Mouse (Mus musculus): ENCODE measurements around the gene Hdc. TPM values are rescaled to one million over a fixed set of nuclear protein-coding genes. Genes with fewer than 3 reads are reported as not detected.

The Hdc gene
- polyA plus RNA-seq, 1 experiment = 22.3 TPM

DNA sequence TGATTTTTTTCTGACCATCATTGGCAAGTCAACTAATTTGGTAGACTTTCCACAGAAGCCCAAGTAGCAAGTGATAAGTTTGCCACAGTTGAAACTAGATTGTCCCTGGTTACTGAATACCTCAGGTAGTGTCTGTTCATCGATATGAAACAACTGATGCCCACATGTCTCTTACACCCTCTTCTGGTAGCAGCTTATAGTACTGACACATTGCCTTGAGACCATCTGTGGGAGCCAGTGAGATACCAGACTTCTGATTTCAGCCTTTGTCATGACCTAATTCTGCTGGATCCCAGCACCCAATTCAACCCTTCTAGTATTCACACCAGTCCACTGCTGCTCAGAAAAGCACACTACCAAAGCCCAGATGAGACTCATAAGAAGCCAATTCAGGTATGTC, 25.7 kb upstream of the Hdc start:
- Histone ChIP-seq H3K36me3 (ENCODE audit: control insufficient read depth, insufficient read depth, low read length) (peaks cover 5% of the 10 kb centered on the region), H3K27me3 (ENCODE audit: control insufficient read depth, insufficient read depth, low read length) (no peaks in the 10 kb centered on the region), H3K4me3 (ENCODE audit: control insufficient read depth, low read depth, low read length) (no peak overlapping the region), H3K27ac (ENCODE audit: control insufficient read depth, insufficient read depth, low read depth, low read length) (no peak overlapping the region), H3K4me1 (ENCODE audit: control insufficient read depth, insufficient read depth, low read length) (no peaks in the 10 kb centered on the region)
- no peak for TF ChIP-seq CTCF (IDR thresholded peaks at IDR 0.05; ENCODE audit: control insufficient read depth, insufficient read depth, insufficient replicate concordance, low read depth, low read length)
- TF ChIP-seq POLR2A (IDR thresholded peaks at IDR 0.05; ENCODE audit: control insufficient read depth, low read depth, low read length) = no peak

- Histone ChIP-seq H3K27me3 (ENCODE audit: control insufficient read depth, insufficient read depth, low read length) (no peaks in the 10 kb centered on the region), H3K4me3 (ENCODE audit: control insufficient read depth, low read depth, low read length) (no peak overlapping the region), H3K36me3 (ENCODE audit: control insufficient read depth, insufficient read depth, low read length) (no peaks in the 10 kb centered on the region; the same call in 1 of the 2 replicates), H3K4me1 (ENCODE audit: control insufficient read depth, insufficient read depth, low read length) (no peaks in the 10 kb centered on the region), H3K27ac (ENCODE audit: control insufficient read depth, insufficient read depth, low read depth, low read length) (no peak overlapping the region)
- no peak for TF ChIP-seq POLR2A (IDR thresholded peaks at IDR 0.05; ENCODE audit: control insufficient read depth, low read depth, low read length)
- peak; percentile 24; the same call in 1 of the 2 replicates for TF ChIP-seq CTCF (IDR thresholded peaks at IDR 0.05; ENCODE audit: control insufficient read depth, insufficient read depth, insufficient replicate concordance, low read depth, low read length)
Observed at GRCm38 (mm10) chr2:126640298-126640697, 21.2 kb upstream of the Hdc start.

DNA sequence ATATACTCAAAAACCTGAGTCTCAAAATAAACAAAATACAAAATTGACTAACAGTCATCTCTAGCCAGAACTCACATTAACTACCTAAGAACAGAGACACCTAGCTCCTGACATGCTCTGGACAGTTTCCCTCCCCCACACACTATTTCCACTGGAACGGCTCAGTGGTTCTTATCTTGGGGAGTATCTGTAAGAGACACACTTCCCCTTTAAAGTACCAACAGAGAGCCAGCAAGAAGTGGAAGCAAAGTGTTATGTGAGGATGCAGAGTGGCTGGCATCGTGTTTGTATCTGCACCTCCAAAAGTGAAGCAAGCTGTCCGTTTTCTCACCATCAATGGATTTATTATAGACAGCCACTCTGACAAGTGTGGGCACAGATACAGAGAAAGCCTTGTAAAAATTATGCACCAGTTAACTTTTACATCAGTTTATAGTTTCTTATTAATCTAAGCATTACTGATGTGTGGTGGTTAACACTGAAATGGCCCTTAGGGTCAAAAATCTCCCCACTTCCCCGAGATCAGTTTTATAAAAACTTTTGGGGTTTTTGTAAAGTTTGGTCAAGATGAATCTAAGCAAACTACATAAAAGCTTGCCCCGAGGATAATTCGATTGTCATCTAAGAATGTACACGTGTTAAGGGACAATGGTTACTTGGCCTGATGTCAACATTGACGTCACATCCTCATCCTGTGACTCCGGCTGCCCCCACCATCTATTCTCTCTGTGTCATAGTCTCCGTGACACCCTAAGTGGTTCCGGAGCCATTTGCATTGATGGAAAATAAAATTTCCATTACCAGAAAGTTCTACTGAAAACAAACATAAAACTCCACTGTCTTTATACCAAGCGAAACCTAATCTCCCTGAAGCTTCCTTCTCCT, 17.1 kb upstream of the Hdc start:
- TF ChIP-seq CTCF (IDR thresholded peaks at IDR 0.05; ENCODE audit: control insufficient read depth, insufficient read depth, insufficient replicate concordance, low read depth, low read length) (no peak), POLR2A (IDR thresholded peaks at IDR 0.05; ENCODE audit: control insufficient read depth, low read depth, low read length) (no peak)
- H3K4me3 ChIP-seq (ENCODE audit: control insufficient read depth, low read depth, low read length) = no peak overlapping the region
- no peak overlapping the region for H3K27ac ChIP-seq (ENCODE audit: control insufficient read depth, insufficient read depth, low read depth, low read length)
- H3K27me3 ChIP-seq (ENCODE audit: control insufficient read depth, insufficient read depth, low read length) = no peaks in the 10 kb centered on the region
- H3K4me1 ChIP-seq (ENCODE audit: control insufficient read depth, insufficient read depth, low read length) = no peaks in the 10 kb centered on the region
- H3K36me3 ChIP-seq (ENCODE audit: control insufficient read depth, insufficient read depth, low read length) = no peaks in the 10 kb centered on the region; the same call in 1 of the 2 replicates

- Histone ChIP-seq H3K36me3 (ENCODE audit: control insufficient read depth, insufficient read depth, low read length) (no peaks in the 10 kb centered on the region), H3K27me3 (ENCODE audit: control insufficient read depth, insufficient read depth, low read length) (no peaks in the 10 kb centered on the region), H3K27ac (ENCODE audit: control insufficient read depth, insufficient read depth, low read depth, low read length) (no peak overlapping the region), H3K4me1 (ENCODE audit: control insufficient read depth, insufficient read depth, low read length) (no peaks in the 10 kb centered on the region), H3K4me3 (ENCODE audit: control insufficient read depth, low read depth, low read length) (no peak overlapping the region)
- TF ChIP-seq POLR2A (IDR thresholded peaks at IDR 0.05; ENCODE audit: control insufficient read depth, low read depth, low read length) = no peak
- TF ChIP-seq CTCF (IDR thresholded peaks at IDR 0.05; ENCODE audit: control insufficient read depth, insufficient read depth, insufficient replicate concordance, low read depth, low read length) = no peak
Observed at GRCm38 (mm10) chr2:126633165-126633564, 14.1 kb upstream of the Hdc start.

DNA sequence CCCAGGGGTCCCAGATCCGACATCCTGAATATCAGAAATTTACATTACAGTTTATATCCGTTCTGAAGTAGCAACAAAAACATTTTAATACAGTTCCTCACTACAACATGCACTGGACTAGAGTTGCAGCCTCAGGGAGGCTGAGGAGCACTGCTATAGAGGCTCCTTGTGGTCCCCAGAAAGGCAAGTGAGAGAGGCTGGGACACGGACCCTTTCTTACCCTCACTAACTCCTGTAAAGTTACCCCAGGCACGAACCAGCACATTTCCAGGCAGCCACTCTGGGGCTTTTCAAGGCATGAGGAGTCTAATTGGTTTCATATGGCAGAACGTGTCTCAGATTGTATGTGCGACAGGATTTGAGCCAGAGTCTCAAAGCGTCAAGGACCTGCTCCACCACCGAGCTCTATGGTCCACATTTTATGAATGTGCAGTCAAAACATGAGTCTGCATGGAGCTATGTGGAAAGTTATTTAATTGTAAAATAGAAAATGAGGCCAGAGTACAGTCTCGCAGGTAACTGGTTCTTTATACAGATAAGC, 9.4 kb upstream of the Hdc start:
- TF ChIP-seq CTCF (IDR thresholded peaks at IDR 0.05; ENCODE audit: control insufficient read depth, insufficient read depth, insufficient replicate concordance, low read depth, low read length) = no peak
- no peak for TF ChIP-seq POLR2A (IDR thresholded peaks at IDR 0.05; ENCODE audit: control insufficient read depth, low read depth, low read length)
- no peaks in the 10 kb centered on the region for H3K4me1 ChIP-seq (ENCODE audit: control insufficient read depth, insufficient read depth, low read length)
- no peaks in the 10 kb centered on the region for H3K36me3 ChIP-seq (ENCODE audit: control insufficient read depth, insufficient read depth, low read length)
- no peak overlapping the region for H3K4me3 ChIP-seq (ENCODE audit: control insufficient read depth, low read depth, low read length)
- no peaks in the 10 kb centered on the region for H3K27me3 ChIP-seq (ENCODE audit: control insufficient read depth, insufficient read depth, low read length)
- H3K27ac ChIP-seq (ENCODE audit: control insufficient read depth, insufficient read depth, low read depth, low read length) = no peak overlapping the region

GRCm38 (mm10) chr2:126623138-126623537, 4.0 kb upstream of the Hdc start:
- TF ChIP-seq POLR2A (IDR thresholded peaks at IDR 0.05; ENCODE audit: control insufficient read depth, low read depth, low read length) (no peak), CTCF (IDR thresholded peaks at IDR 0.05; ENCODE audit: control insufficient read depth, insufficient read depth, insufficient replicate concordance, low read depth, low read length) (no peak)

DNA sequence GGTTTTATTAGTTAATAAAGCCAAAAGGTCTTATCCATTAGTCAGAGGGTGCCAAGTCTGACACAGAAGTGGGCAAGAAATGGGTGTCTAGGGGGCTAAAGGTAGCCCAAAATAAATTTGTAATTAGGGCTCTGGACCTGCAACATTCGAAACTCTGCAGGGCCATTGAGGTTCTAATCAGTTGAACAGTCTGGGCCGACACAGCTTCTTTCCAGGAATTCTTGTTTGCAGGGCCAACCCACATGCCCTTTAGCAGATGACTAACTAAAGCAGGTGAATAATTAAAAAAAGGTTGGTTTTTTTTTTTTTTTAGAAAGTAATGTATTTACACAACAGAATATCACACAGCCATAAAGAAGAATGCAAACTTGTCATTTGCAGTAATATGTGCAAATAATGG, 3.4 kb upstream of the Hdc start:
- H3K4me1 ChIP-seq (ENCODE audit: control insufficient read depth, insufficient read depth, low read length) = peaks cover 3% of the 10 kb centered on the region
- H3K27ac ChIP-seq (ENCODE audit: control insufficient read depth, insufficient read depth, low read depth, low read length) = no peak overlapping the region
- no peak overlapping the region for H3K4me3 ChIP-seq (ENCODE audit: control insufficient read depth, low read depth, low read length)
- no peaks in the 10 kb centered on the region for H3K27me3 ChIP-seq (ENCODE audit: control insufficient read depth, insufficient read depth, low read length)
- TF ChIP-seq CTCF (IDR thresholded peaks at IDR 0.05; ENCODE audit: control insufficient read depth, insufficient read depth, insufficient replicate concordance, low read depth, low read length) = no peak
- TF ChIP-seq POLR2A (IDR thresholded peaks at IDR 0.05; ENCODE audit: control insufficient read depth, low read depth, low read length) = no peak
- H3K36me3 ChIP-seq (ENCODE audit: control insufficient read depth, insufficient read depth, low read length) = no peaks in the 10 kb centered on the region

More at GRCm38 (mm10) chr2:126623138-126623537, 4.0 kb upstream of the Hdc start:
- H3K27me3 ChIP-seq (ENCODE audit: control insufficient read depth, insufficient read depth, low read length) = no peaks in the 10 kb centered on the region
- H3K27ac ChIP-seq (ENCODE audit: control insufficient read depth, insufficient read depth, low read depth, low read length) = no peak overlapping the region
- H3K4me1 ChIP-seq (ENCODE audit: control insufficient read depth, insufficient read depth, low read length) = peaks cover 3% of the 10 kb centered on the region
- no peaks in the 10 kb centered on the region for H3K36me3 ChIP-seq (ENCODE audit: control insufficient read depth, insufficient read depth, low read length)
- peak overlapping the region; percentile 82 for H3K4me3 ChIP-seq (ENCODE audit: control insufficient read depth, low read depth, low read length)

Measured in testis, adult 2 months (tissue).